Mouse (Mus musculus) heart, embryonic 15.5 days (tissue): Measurements from ENCODE around the gene Rbm25. TPM values are rescaled to one million over a fixed set of nuclear protein-coding genes. Genes with fewer than 3 reads are reported as not detected.
A peak's percentile ranks its signal among the peaks of the same experiment; 100 is the strongest.
"Not testable (repeated sequence)": the region's sequence is repeated elsewhere in the genome, so short reads cannot be mapped to it uniquely, and the experiment has no call there.

Experiments
- ATAC-seq: fragments of 200-750 bp; cut with Nextera tagmentation; replicated peaks from 2 replicates; pipeline ENCODE4 v1.8.0; 2017; ENCODE audit warnings: low read depth, moderate TSS enrichment; ENCODE audit not compliant: insufficient number of reproducible peaks, insufficient read depth, low FRiP score
- H3K27ac ChIP-seq: fragments of 300-500 bp; sonication (generic); 2 replicates; pipeline ENCODE4 v1.5.1; 2015; ENCODE audit warnings: mild to moderate bottlenecking, inconsistent platforms
- H3K27me3 ChIP-seq: fragments of 300-500 bp; sonication (generic); 2 replicates; pipeline ENCODE4 v1.6.1; 2015; ENCODE audit warnings: inconsistent platforms
- H3K36me3 ChIP-seq: fragments of 300-500 bp; sonication (generic); 2 replicates; pipeline ENCODE4 v1.6.1; 2015; ENCODE audit warnings: mild to moderate bottlenecking, inconsistent platforms
- H3K4me1 ChIP-seq: fragments of 300-500 bp; sonication (generic); replicated peaks from 2 replicates; pipeline ENCODE4 v1.6.1; 2015; ENCODE audit warnings: inconsistent platforms
- H3K4me2 ChIP-seq: fragments of 300-500 bp; sonication (generic); 2 replicates; pipeline ENCODE4 v1.6.1; 2015; ENCODE audit warnings: inconsistent platforms, mild to moderate bottlenecking, moderate library complexity
- H3K4me3 ChIP-seq: fragments of 300-500 bp; sonication (generic); 2 replicates; pipeline ENCODE4 v1.5.1; 2015; ENCODE audit warnings: mild to moderate bottlenecking, inconsistent platforms
- H3K9ac ChIP-seq: fragments of 300-500 bp; sonication (generic); 2 replicates; pipeline ENCODE4 v1.6.1; 2015; ENCODE audit warnings: mild to moderate bottlenecking, inconsistent platforms
- H3K9me3 ChIP-seq: fragments of 300-500 bp; sonication (generic); replicated peaks from 2 replicates; pipeline ENCODE4 v1.6.1; 2016; ENCODE audit warnings: inconsistent platforms
- WGBS: fragments of 180-500 bp; shearing (Covaris S2); methylation state at CpG from one replicate; pipeline ENCODE4 v1.1.7; 2015; ENCODE audit warnings: mixed read lengths; 5-methylcytosine and 5-hydroxymethylcytosine counted together
- polyA plus RNA-seq: library from polyadenylated mRNA; unstranded; fragments of >200 nt; fragmentation: Nextera tagmentation; extraction: Ambion mirVana; gene quantifications from 2 replicates; pipeline ENCODE4 v1.2.1, GENCODE M21; 2015

Rbm25 gene
- polyA plus RNA-seq = 156 and 157 TPM in 2 replicates

GRCm38 (mm10) chr12:83630936-83631335, at the start of gene Rbm25:
Gene Rbm25, plus strand, starts transcription at chr12:83631236.
- peak within 1 kb of the TSS; percentile 68 for H3K4me2 ChIP-seq
- not testable (repeated sequence) for ATAC-seq, H3K4me1 ChIP-seq, H3K36me3 ChIP-seq, H3K9me3 ChIP-seq, H3K27me3 ChIP-seq
- H3K4me3 ChIP-seq = peak within 1 kb of the TSS; percentile 81
- WGBS = no CpG with 5 or more reads among the region's 5 CpGs
- peak within 1 kb of the TSS; percentile 90 for H3K9ac ChIP-seq
- H3K27ac ChIP-seq = peak within 1 kb of the TSS; percentile 97

DNA sequence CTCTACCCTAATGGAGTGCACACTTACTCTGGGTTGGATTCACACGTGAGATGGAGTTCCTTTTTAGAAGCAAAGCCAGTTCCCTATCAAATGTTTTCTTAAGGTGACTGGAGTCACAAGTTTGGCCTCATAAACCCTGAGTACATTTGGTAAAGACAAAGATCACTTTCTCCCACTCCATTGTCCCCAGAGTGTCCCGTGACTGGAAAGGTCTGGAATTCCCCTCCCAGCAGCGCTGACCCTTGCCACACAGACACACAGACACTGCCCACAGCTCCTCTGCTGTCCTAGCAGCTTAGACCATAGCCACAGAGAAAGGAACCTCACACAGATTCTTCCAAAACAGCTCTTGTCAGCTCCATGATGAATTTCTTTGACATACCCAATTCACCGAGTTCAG, 48.9 kb upstream of the Rbm25 start:
- WGBS = 64% methylated on average over 4 of the region's 4 CpGs
- H3K4me2 ChIP-seq = no peak overlapping the region
- no peaks in the 10 kb centered on the region for H3K27me3 ChIP-seq
- peaks cover 13% of the 10 kb centered on the region; the same call in 1 of the 2 replicates for H3K36me3 ChIP-seq
- H3K4me1 ChIP-seq = peaks cover 22% of the 10 kb centered on the region
- no peak overlapping the region for H3K9ac ChIP-seq
- H3K4me3 ChIP-seq = no peak overlapping the region
- H3K9me3 ChIP-seq = no peaks in the 10 kb centered on the region
- no peak overlapping the region for H3K27ac ChIP-seq
- no peak for ATAC-seq

- Histone ChIP-seq H3K9ac (no peak overlapping the region), H3K27me3 (no peaks in the 10 kb centered on the region), H3K4me1 (peaks cover 22% of the 10 kb centered on the region), H3K4me2 (no peak overlapping the region), H3K4me3 (no peak overlapping the region), H3K27ac (no peak overlapping the region), H3K36me3 (peaks cover 14% of the 10 kb centered on the region; the same call in 1 of the 2 replicates), H3K9me3 (no peaks in the 10 kb centered on the region)
- no peak for ATAC-seq
- WGBS = 85% methylated on average over 4 of the region's 4 CpGs
Measured at GRCm38 (mm10) chr12:83582747-83583146, 48.3 kb upstream of the Rbm25 start.

DNA sequence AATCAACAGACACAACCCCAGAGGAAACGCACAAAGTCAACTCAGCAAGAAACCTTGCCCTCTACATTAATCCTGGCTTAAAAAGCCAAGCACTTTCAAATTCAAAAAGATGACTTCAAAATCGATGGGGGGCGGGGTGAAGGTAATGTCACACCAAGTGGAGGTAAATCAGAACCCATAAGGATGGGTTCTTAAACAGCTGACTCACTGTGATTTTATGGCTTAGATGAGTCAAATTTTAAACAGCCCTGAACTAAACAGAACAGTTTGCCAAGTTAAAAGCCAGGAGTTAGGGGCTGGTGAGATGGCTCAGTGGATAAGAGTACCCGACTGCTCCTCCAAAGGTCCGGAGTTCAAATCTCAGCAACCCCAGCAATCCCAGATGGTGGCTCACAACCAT, 44.4 kb upstream of the Rbm25 start:
- Histone ChIP-seq H3K9me3 (no peaks in the 10 kb centered on the region), H3K4me2 (no peak overlapping the region), H3K36me3 (peaks cover 49% of the 10 kb centered on the region), H3K9ac (no peak overlapping the region), H3K4me3 (no peak overlapping the region), H3K4me1 (no peaks in the 10 kb centered on the region), H3K27ac (no peak overlapping the region), H3K27me3 (no peaks in the 10 kb centered on the region)
- WGBS = 93% methylated on average over 5 of the region's 5 CpGs
- no peak for ATAC-seq

DNA sequence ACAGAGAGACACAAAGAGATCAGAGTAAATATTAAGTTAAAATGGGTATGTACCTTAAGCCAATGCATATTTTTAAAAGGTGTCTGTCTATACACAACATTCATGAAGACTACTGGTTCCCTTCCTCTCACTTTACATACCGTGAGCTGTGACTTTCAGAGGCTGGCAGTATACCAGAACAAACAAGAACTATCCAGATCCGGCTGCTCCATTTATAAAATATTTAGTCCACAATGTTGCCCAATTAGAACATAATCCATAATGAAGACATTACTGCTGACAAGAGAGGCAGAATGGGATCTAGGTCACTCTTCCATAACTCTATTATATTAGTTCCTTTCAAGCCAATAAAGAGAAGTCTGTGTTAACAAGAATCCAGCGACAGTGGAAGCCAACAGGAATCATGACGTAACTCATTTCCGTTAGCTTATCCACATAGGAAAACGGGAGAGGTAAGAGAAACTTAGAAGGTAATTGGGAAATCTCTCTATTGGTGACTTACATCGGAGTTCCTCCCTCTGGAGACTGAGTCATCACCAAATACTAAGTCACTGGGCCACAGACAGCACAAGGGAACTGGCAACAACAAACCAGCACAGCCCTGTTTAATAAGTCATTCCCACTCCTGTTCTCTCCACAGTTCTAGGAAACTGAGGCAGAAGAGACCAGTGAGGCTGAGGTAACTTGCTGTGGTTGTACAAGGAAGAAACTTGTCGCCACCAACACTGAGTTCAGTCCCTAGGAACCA, 39.1 kb upstream of the Rbm25 start:
- Histone ChIP-seq H3K9ac (no peak overlapping the region), H3K9me3 (no peaks in the 10 kb centered on the region), H3K27me3 (no peaks in the 10 kb centered on the region), H3K27ac (0 out of 2 replicates have a peak overlapping the region, but pooled peaks have one; percentile 7), H3K4me2 (0 out of 2 replicates have a peak overlapping the region, but pooled peaks have one; percentile 7), H3K4me3 (no peak overlapping the region), H3K36me3 (peaks cover 50% of the 10 kb centered on the region), H3K4me1 (peaks cover 27% of the 10 kb centered on the region)
- WGBS = 77% methylated on average over 8 of the region's 8 CpGs
- ATAC-seq = no peak

- Histone ChIP-seq H3K9ac (no peak overlapping the region), H3K4me1 (peaks cover 27% of the 10 kb centered on the region), H3K27ac (no peak overlapping the region; the same call in 1 of the 2 replicates), H3K9me3 (no peaks in the 10 kb centered on the region), H3K4me3 (no peak overlapping the region), H3K4me2 (no peak overlapping the region), H3K27me3 (no peaks in the 10 kb centered on the region), H3K36me3 (peaks cover 27% of the 10 kb centered on the region)
- ATAC-seq = no peak
- 68% methylated on average over 9 of the region's 9 CpGs for WGBS
Measured at GRCm38 (mm10) chr12:83594454-83595040, 36.5 kb upstream of the Rbm25 start.

GRCm38 (mm10) chr12:83596191-83596954, 34.7 kb upstream of the Rbm25 start:
- Histone ChIP-seq H3K36me3 (peaks cover 11% of the 10 kb centered on the region), H3K9ac (peak overlapping the region; percentile 98), H3K27me3 (no peaks in the 10 kb centered on the region), H3K27ac (peak overlapping the region; percentile 90), H3K4me1 (peaks cover 27% of the 10 kb centered on the region), H3K4me3 (peak overlapping the region; percentile 98), H3K9me3 (no peaks in the 10 kb centered on the region), H3K4me2 (peak overlapping the region; percentile 72)
- peak; percentile 2; the same call in 1 of the 2 replicates for ATAC-seq
- 4% methylated on average over 19 of the region's 20 CpGs for WGBS

DNA sequence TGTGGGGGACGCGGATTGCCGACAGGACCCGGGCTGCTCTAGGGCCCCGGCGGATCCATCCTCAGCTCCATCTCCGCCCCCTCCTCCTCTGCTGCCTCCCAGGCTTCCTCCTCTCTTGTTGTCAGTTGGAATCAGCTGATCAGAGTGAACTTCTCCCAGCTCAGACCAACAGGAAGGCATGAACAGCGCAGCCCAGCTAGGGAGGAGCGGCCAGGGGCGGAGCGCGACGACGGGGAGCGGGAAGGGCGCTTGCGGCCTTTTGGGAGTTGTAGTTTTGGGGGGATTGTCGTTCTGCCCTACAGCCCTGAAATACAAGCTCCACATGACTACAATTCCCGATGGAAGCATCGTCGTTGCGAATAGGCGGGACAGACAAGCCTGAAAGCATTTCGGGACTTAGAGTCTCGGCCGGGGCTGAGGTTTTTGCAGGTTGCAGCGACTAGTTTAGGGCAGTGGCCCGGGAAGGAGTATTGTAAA, 34.0 kb upstream of the Rbm25 start, which contains the start of gene Zfyve1:
TSS of gene Zfyve1 (minus strand) at position 198 of the 477 bp plus-strand sequence.
- Histone ChIP-seq H3K9ac (peak within 1 kb of the TSS; percentile 98), H3K4me3 (peak within 1 kb of the TSS; percentile 98), H3K36me3 (peaks cover 10% of the 10 kb centered on the region; the same call in 1 of the 2 replicates), H3K27ac (peak within 1 kb of the TSS; percentile 90), H3K4me2 (peak within 1 kb of the TSS; percentile 72), H3K9me3 (no peaks in the 10 kb centered on the region), H3K4me1 (peaks cover 26% of the 10 kb centered on the region), H3K27me3 (no peaks in the 10 kb centered on the region)
- WGBS = under 1% methylated on average over 28 of the region's 28 CpGs
- ATAC-seq = peak; percentile 98

GRCm38 (mm10) chr12:83597881-83598280, 33.2 kb upstream of the Rbm25 start:
- H3K4me3 ChIP-seq = no peak overlapping the region
- no peaks in the 10 kb centered on the region for H3K9me3 ChIP-seq
- peaks cover 21% of the 10 kb centered on the region for H3K4me1 ChIP-seq
- H3K4me2 ChIP-seq = no peak overlapping the region
- no peak for ATAC-seq
- peaks cover 10% of the 10 kb centered on the region; the same call in 1 of the 2 replicates for H3K36me3 ChIP-seq
- H3K27ac ChIP-seq = no peak overlapping the region
- WGBS = 71% methylated on average over 2 of the region's 2 CpGs
- no peak overlapping the region for H3K9ac ChIP-seq
- H3K27me3 ChIP-seq = no peaks in the 10 kb centered on the region

DNA sequence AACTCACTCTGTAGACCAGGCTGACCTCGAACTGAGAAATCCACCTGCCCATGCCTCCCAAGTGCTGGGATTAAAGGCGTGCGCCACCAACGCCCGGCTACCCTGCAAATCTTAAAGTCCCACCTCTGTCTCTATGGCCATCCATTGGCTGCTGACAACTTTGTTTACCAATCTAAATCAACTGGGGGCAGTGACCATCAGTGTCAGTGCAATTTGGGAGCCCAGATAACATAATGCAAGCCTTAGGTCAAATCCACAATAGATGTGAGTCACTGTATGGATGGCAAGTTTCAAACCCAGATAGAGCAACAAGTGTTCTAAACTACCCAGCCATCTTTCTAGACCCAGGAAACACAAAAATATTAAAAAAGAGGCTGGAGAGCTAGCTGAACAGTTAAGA, 28.8 kb upstream of the Rbm25 start:
- H3K36me3 ChIP-seq = no peaks in the 10 kb centered on the region
- no peak overlapping the region for H3K4me3 ChIP-seq
- H3K27me3 ChIP-seq = no peaks in the 10 kb centered on the region
- no peak overlapping the region for H3K9ac ChIP-seq
- H3K27ac ChIP-seq = no peak overlapping the region
- H3K4me2 ChIP-seq = no peak overlapping the region
- no peak for ATAC-seq
- H3K9me3 ChIP-seq = no peaks in the 10 kb centered on the region
- no peaks in the 10 kb centered on the region for H3K4me1 ChIP-seq
- WGBS = 80% methylated on average over 5 of the region's 5 CpGs

DNA sequence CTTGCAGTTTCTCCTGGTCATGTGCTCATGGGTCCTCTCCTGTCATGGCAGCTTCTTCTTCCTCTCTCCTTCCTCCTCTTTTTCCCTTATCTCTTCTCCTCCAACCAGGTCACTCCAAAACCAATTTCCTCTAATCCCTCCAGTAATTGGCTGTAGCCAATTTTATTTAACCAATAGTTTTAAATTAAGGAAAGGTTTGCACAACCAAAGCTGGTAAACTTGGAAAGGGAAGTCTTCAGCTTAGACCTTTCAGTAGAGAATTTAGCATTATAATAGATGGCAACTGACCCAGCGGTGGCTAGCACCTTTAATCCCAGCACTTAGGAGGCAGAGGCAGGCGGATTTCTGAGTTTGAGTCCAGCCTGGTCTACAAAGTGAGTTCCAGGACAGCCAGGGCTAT, 24.6 kb upstream of the Rbm25 start:
- not testable (repeated sequence) for H3K4me3 ChIP-seq, H3K9me3 ChIP-seq, H3K36me3 ChIP-seq, ATAC-seq, H3K4me1 ChIP-seq, H3K4me2 ChIP-seq, H3K27me3 ChIP-seq, H3K9ac ChIP-seq, H3K27ac ChIP-seq
- 80% methylated on average over 2 of the region's 2 CpGs for WGBS
